Mouse (Mus musculus) heart, embryonic 10.5 days (tissue): Measurements from ENCODE around the gene Bola2. TPM values are rescaled to one million over a fixed set of nuclear protein-coding genes. Genes with fewer than 3 reads are reported as not detected.

ENCODE experiments used
- polyA plus RNA-seq: library from polyadenylated mRNA; unstranded; fragments of >200 nt; fragmentation: Nextera tagmentation; extraction: Ambion mirVana; gene quantifications from 2 replicates; pipeline ENCODE4 v1.2.1, GENCODE M21; 2016

The Bola2 gene
- polyA plus RNA-seq, 1 experiment from 2014 or later = 159 TPM

Other genes starting within 250 kb of the Bola2 start
- 6.8 and 9.5 TPM in 2 replicates for gene Atp2a1, start 232.3 kb upstream of the Bola2 start, polyA plus RNA-seq
- gene Sh2b1, start 220.0 kb upstream of the Bola2 start, polyA plus RNA-seq = 46.3 and 47.1 TPM in 2 replicates
- gene Tufm, start 208.0 kb upstream of the Bola2 start, polyA plus RNA-seq = 199 and 204 TPM in 2 replicates
- gene Atxn2l, start 192.0 kb upstream of the Bola2 start, polyA plus RNA-seq = 43.6 and 52.3 TPM in 2 replicates
- gene Eif3c, start 129.0 kb upstream of the Bola2 start, polyA plus RNA-seq = 155 and 179 TPM in 2 replicates
- 0.18 and 0.23 TPM in 2 replicates for gene Apobr, start 110.5 kb upstream of the Bola2 start, polyA plus RNA-seq
- gene Cln3, start 109.6 kb upstream of the Bola2 start, polyA plus RNA-seq = 19.8 and 23.3 TPM in 2 replicates
- gene Il27, start 100.5 kb upstream of the Bola2 start, polyA plus RNA-seq = not detected in 2 replicates
- 0.75 and 1.2 TPM in 2 replicates for gene Nupr1, start 64.5 kb upstream of the Bola2 start, polyA plus RNA-seq
- 36.6 and 44.3 TPM in 2 replicates for gene Sgf29, start 46.1 kb upstream of the Bola2 start, polyA plus RNA-seq
- 0.34 and 0.94 TPM in 2 replicates for gene Sult1a1, start 19.0 kb upstream of the Bola2 start, polyA plus RNA-seq
- 6.9 and 8.8 TPM in 2 replicates for gene Slx1b, start 383 bp downstream of the Bola2 start, polyA plus RNA-seq
- 10.0 and 21.7 TPM in 2 replicates for gene Coro1a, start 12.4 kb downstream of the Bola2 start, polyA plus RNA-seq
- gene Mapk3, start 64.2 kb downstream of the Bola2 start, polyA plus RNA-seq = 59.6 and 69.8 TPM in 2 replicates
- gene Gdpd3, start 70.9 kb downstream of the Bola2 start, polyA plus RNA-seq = 1.3 and 1.5 TPM in 2 replicates
- gene Ypel3, start 81.6 kb downstream of the Bola2 start, polyA plus RNA-seq = 43.4 and 66.0 TPM in 2 replicates
- gene Tbx6, start 86.1 kb downstream of the Bola2 start, polyA plus RNA-seq = 0.23 and 0.53 TPM in 2 replicates
- 233 and 325 TPM in 2 replicates for gene Ppp4c, start 97.1 kb downstream of the Bola2 start, polyA plus RNA-seq
- 0.06 and 0.38 TPM in 2 replicates for gene Fam57b, start 102.3 kb downstream of the Bola2 start, polyA plus RNA-seq
- not detected in 2 replicates for gene 4930451I11Rik, start 136.2 kb downstream of the Bola2 start, polyA plus RNA-seq
- gene Doc2a, start 152.0 kb downstream of the Bola2 start, polyA plus RNA-seq = 0.28 and 0.64 TPM in 2 replicates
- 31.1 and 35.0 TPM in 2 replicates for gene Hirip3, start 166.6 kb downstream of the Bola2 start, polyA plus RNA-seq
- 79.1 and 92.0 TPM in 2 replicates for gene Ino80e, start 167.0 kb downstream of the Bola2 start, polyA plus RNA-seq
- 33.2 and 39.2 TPM in 2 replicates for gene Taok2, start 189.3 kb downstream of the Bola2 start, polyA plus RNA-seq
- gene Tmem219, start 227.5 kb downstream of the Bola2 start, polyA plus RNA-seq = 18.6 and 20.7 TPM in 2 replicates
- gene Kctd13, start 233.5 kb downstream of the Bola2 start, polyA plus RNA-seq = 15.5 and 21.3 TPM in 2 replicates